Mouse (Mus musculus): ENCODE data around the gene Gm49721.
"Not testable (repeated sequence)": the region's sequence is repeated elsewhere in the genome, so short reads cannot be mapped to it uniquely, and the experiment has no call there.

The Gm49721 gene

DNA sequence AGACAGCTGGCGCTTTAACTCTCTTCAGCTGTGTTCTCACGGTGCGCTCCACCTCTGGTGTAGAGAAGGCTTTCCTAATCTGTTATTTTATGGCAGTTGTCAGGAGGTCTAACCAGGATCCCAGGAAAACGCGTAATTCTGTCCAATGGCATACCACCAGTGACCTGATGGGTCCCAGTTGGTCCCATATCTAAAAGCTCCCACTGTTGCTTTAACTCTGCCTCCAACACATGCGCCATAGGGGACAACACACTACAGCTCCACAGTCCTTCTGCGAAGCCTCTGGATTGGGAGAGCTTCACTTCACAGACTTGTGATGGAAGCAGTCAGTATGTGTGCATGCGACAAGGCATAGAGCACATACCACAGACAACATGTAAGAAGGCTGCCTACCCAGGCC lies 1.4 kb downstream of the Gm49721 start:
- DNase-seq (ENCODE audit: extremely low spot score) = not testable (repeated sequence)

- DNase-seq (ENCODE audit: extremely low spot score) = not testable (repeated sequence)
Measured at GRCm38 (mm10) chr17:6986118-6986517, 7.4 kb downstream of the Gm49721 start.

- not testable (repeated sequence) for DNase-seq (ENCODE audit: extremely low spot score)
Measured at GRCm38 (mm10) chr17:6995504-6995903, 16.8 kb downstream of the Gm49721 start.

DNA sequence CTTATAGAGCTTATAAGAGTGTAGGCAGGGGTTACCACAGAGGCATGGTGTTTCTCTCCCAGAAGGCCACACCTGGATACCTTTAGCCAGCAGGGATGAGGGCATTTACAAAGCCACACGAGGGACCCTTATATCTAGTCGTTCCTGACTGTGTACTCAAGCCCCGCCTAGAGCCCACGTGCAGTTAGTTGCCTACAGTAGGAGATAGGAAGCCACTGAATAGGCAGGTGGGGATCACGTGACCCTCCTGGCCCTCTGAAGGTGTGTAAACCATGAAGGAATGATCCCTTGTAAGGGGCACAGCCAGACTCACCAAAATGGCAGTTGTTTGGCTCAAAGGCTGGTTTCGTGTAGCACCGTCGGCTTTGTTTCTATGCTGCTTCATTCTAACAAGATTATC lies 18.1 kb downstream of the Gm49721 start:
- not testable (repeated sequence) for DNase-seq (ENCODE audit: extremely low spot score)

DNA sequence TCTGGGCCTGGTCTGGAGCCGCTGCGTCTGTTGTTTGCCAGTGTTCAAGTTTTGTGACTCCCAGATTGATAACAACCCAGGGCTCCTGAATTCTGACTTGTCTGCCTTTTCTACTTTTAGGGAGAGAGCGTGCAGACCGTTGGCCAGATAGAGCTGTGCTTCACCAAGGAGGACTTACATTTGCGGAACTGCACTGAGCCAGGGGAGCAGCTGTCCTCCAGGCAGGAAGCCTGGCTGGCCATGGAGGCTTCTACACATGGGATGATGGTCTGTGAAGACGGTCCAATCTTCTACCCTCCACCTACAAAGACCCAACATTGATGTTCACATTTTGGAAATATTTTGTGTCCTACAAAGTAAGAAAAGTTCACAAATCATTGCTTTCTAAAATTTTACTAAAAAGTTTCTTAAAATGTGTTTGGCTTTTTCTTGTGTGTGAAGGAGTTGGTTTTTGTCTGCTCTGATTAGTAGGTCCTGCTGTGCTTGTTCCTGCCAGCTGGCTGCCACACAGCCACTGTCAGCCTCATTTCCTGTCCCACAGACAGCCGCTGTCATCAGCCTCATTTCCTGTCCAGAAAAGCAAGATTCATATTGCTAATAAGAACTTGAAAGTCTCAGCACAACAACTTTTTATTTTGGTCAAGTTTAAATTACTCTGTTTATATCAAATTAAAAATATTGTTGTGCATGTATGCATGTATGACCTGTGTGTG lies 19.2 kb downstream of the Gm49721 start:
- DNase-seq (ENCODE audit: extremely low spot score) = not testable (repeated sequence)

DNA sequence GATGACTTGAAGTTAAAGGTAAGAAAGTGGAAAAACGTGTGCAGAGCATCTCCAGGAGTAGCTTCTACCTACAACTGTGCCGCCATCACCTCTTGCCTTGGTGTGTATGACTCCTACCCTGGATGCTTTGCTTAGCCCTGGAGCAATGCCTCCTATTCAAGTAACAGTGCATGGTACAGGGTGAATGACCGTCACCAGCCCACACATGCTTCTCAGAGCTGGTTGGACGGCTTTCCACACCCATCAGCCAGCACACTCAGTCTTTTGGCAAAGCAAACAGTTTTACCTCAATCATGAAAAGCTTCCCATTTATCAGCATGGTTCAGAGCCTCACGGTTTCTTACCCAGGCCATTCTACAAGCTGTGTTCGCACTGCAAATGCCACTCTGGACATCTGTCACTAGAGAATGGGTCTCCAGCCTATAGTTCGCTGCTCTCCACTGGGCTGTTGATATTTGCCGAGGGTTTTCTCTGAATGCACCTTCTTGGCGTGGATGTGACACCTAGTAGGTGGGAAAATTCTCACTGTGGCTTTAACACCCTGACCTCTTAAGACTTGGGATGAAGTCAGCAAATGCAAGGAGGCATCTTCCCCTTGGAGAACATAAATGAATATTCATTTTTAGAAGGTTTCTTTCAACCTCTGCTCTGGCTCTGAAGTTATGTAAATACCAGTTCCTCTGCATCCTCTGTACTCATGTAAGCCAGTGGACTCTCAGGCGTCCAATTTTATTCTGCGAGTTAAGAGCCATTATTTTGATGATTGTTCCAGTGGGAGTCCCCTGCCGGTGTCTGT lies 23.3 kb downstream of the Gm49721 start:
- DNase-seq (ENCODE audit: extremely low spot score) = not testable (repeated sequence)

DNA sequence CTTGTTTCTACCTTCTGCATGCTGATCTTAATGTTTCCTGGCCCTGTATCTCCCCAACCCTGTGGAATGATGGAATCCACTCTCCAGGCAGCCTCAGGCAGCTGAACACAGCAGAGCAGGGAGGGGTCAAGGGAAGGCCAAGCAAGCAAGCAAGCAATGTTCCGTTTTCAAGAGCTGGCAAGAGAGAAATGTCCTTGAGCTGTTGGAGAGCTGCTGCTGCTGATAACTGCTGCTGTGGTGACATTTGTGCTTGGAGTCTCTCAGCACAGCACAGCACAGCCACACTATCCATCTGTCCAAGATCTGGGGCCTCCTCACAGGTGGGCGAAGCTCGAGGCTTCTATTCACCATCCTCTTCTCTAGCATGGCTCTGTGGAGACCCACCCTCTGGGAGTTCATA lies 24.7 kb downstream of the Gm49721 start:
- not testable (repeated sequence) for DNase-seq (ENCODE audit: extremely low spot score)

DNA sequence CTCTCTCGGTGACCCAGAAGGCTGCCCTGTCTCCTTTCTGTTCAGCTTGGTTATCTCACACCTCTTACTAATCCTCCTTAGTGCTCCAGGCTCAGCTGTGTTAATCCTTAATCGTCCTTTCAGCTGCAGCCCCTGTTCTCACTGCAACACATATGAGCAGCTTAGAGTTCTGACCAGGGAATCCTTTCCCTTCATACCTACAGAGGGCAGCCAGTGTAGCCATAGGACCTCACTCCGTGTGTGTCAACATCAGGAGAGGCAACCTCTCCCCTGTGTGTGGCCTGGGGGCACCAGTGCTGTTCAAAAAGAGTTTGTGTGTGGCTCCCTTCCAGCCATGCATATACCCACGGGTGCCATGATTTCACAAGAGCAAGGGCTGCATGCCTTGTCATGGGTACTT lies 26.9 kb downstream of the Gm49721 start:
- not testable (repeated sequence) for DNase-seq (ENCODE audit: extremely low spot score)

GRCm38 (mm10) chr17:7008885-7009284 lies 30.2 kb downstream of the Gm49721 start:
- not testable (repeated sequence) for DNase-seq (ENCODE audit: extremely low spot score)

DNA sequence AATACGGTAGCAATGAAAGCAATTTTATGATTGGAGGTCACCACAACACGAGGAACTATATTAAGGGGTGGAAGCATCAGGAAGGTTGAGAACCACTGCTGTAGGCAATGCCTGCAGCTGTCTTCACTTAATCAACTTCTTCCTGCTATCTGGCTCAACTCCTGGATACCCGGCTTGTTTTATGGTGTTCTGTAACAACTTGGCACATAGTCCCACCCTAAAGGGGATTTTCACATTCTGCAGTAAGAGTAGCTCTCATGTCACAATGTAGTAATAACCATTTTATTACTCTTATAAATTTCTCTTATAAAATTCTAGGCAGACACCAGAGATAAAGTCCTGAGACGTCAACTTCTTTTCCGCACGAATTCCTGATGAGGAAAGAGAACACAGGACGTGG lies 30.7 kb downstream of the Gm49721 start:
- not testable (repeated sequence) for DNase-seq (ENCODE audit: extremely low spot score)

DNA sequence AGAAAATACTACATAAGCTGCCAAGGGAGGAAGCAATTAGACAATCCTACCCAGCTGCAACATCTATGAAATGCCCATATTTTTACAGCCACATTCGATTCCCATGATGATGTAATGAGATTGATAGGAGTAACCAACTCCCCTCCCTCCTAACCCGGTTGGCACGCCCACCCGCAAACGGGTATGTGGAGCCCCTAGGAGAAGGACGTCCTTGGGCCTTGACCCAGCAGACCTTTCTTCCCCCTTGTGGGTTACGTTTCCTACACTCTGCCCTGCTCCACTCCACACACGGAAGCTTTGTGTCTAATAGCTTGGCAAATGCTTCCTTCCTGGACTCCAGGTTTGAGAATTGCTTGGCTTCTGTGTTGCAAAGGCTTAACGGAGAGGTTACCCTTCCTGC lies 31.2 kb downstream of the Gm49721 start:
- DNase-seq (ENCODE audit: extremely low spot score) = not testable (repeated sequence)

DNA sequence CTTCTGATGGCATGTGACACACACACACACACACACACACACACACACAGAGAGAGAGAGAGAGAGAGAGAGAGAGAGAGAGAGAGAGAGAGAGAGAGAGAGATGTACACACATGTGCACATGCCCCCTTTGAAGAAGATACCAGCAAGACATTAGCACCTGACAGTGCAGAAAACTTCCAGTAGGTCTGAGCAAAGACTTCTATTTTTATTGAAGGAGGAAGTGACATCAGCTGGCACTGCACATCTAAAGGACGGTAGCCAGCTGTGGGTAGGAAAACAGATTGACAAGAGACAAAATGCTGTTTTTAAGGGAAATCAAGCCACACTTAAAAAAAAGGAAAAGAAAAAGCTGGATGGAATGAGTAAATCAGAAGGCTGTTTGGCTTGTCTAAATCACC lies 35.5 kb downstream of the Gm49721 start:
- not testable (repeated sequence) for DNase-seq (ENCODE audit: extremely low spot score)

DNA sequence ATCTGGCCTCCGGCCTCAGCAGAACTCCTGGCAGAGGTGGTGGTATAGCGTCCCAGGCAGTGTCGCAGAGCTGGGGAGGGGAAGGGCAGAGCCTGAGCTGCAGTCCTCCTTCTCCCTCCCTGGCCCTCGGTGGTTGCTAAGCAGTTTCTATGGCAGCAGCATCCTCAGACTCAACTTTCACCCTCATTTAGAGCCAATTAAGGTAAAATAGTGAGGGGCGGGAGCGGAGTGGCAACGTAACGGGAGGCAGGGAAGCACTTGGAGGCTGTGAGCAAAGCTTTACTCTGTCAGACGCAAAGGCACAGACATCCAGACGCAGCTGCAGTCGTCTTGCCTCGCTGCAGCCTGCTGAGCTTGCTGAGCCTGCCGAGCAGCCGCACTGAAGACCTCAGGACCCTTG lies 46.6 kb downstream of the Gm49721 start, which contains the start of gene Gm1604a:
TSS of gene Gm1604a (plus strand) at position 312 of the 400 bp plus-strand sequence.
- DNase-seq (ENCODE audit: extremely low spot score) = not testable (repeated sequence)

DNA sequence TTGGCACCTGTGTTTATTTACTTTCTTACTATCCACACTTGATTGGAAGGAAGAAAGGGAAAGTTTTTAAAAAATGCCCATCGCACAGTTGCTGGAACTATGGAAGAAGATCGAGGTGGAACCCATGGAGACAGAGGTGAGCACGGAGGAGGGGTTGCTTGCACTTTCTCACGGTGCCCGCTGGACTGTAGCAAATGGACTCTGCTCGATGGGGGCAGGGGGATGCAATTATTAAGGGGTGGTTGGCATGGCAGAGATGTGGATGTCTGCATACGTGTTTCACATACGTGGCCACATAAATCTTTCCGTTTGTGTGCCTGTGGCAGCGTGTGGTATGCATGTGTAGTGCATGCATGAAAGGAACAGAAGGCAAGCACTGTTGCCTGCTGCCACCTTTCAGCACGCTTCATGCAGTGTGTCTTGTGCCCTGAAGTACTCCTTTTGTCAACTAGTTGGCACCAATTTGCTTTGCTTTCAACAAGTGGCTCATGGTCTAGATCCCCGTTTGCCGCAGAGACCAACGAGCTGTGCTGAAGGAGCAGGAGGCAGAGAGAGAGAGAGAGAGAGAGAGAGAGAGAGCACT lies 47.2 kb downstream of the Gm49721 start:
- not testable (repeated sequence) for DNase-seq (ENCODE audit: extremely low spot score)

DNA sequence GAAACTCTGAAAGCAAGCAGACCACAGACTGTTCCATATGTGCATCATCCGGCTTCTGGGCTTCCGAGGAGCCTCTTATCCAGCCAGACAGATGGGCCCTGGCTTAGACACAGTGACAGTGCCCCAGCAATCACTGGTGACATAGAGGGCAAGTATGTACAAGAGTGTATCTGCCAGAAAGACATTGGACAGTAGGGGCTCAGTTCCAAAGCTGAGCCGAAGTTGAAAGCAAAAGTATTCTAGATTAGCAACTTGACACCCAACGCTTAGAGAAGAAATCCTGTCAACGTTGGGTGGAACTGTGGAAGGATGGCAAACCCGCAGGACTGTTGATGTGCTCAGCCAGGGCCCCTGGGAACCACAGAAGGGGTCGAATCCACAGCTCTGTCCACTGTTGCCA lies 51.5 kb downstream of the Gm49721 start:
- not testable (repeated sequence) for DNase-seq (ENCODE audit: extremely low spot score)

DNA sequence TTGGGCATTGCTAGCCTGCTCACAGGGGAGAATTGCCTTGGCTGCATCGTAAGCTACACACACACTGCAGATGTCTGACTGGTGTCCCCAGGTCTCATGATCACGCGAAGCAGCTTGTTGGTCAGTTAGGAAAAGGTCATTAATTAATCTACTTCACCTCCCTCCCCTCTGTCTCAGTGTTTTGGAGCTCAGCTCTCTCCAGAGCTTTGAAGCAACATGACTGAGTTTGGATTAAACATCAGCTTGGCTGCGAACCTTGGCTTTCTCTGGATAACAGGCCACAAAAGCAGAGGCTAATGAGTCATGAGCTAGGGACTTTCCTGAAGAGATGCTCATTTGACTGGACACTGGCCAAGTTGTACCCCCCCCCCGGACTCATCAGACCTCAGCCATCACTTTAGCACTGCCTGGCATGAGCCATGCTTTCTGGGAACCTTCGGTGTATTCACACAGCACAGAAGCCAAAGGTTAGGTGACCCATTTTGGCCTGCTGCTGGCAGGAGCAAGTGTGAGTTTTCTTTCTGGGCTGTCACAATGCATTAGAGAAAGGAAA lies 52.0 kb downstream of the Gm49721 start:
- not testable (repeated sequence) for DNase-seq (ENCODE audit: extremely low spot score)

DNA sequence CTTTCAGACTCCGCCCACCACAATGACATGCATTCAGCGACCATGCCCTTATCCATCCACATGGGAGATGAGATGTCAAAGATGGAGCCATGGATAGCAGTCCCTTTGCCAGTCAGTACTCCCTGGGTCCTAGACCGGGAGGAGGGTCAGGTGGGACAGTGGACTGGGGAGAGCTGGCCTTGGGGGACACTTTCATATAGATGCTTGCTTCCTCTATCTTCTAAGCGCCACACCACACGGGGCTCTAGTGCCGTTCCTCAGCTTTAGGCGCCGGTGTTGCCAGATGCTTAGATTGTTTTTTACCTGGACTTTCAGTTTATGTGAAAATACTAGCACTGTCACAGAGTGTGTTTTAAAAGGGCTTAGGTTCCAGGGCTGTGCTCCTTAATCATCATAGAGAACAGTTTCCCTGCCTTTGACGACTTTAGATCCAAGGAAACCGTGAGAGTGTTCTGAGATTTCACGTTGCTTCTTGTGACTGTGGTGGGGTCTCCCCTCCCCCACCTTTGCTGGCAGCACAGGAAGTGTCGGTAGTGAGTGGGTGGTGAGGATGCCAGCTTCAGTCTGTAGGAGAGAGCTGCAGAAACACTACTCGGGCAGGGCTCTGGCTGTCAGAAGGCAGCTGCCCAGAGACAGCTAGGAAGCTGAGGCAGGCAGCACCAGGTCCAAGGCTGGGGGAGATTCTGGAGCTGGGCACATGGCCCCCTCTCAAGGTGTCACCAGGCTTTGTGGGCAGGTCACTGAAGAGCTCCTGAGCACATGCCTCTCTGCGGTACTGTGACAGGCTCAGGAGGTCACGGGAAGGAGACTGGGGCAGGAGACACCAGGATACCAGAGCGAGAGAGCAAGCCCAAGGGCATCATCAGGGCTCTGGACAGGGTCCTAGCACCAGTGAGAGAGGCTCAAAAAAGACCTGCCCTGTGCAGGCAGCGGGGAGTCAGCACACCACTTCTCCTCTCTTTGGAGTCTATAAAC lies 54.8 kb downstream of the Gm49721 start:
- DNase-seq (ENCODE audit: extremely low spot score) = not testable (repeated sequence)

GRCm38 (mm10) chr17:7068997-7069539 lies 90.4 kb downstream of the Gm49721 start:
- DNase-seq (ENCODE audit: extremely low spot score) = not testable (repeated sequence)

DNA sequence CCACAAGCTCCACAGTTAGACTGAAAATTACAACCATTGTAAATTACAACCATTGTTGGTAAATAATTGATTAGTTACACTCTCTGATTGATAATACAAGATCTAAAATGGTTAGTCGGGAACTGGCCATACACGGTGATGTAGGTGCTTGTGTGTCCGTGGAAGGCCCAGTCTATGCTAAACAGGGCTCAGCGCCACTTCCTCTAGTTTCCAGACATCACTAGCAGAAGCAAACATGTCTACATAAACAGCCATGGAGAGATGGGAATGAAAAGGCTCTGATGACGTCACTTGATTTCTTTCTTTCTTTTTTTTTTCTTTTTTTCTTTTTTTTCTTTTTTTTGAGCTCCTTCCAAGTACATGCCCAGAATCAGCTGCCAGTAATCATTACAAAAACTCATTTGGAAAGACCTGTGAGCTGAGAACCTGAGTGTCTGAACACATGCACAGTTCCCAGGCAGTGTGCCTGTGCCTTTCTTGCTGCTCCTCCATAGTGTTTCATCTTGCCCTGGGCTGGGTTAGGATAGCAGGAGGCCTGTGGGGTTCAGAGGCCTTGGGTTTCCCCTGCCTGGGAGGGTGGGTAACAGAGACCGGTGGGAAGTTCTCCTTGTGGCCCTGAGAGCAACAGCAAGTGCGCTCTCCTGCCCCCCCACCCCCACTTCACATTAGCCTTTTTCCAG lies 91.0 kb downstream of the Gm49721 start:
- not testable (repeated sequence) for DNase-seq (ENCODE audit: extremely low spot score)

DNA sequence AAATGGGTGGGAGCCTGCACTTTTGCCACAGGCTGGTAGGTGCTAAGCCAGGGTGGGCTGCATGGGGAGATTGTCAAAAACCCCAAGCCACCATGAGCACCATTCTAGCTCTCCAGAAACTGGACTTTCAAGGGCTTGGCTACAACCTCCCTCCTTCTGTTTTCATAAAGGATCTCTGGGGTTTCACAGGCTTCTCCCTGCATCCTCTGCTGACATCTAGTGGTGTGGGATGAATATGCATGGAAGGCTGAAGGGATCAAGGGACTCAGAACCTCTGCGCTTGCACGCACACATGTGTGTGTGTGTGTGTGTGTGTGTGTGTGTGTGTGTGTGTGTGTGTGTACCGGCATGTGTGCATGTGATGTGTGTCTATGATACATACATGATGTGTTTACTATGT lies 95.8 kb downstream of the Gm49721 start:
- DNase-seq (ENCODE audit: extremely low spot score) = not testable (repeated sequence)

All from embryo, embryonic 9.5 days (tissue).